Mouse (Mus musculus) heart, embryonic 15.5 days (tissue): ENCODE data around the gene Wnt8b. TPM values are rescaled to one million over a fixed set of nuclear protein-coding genes. Genes with fewer than 3 reads are reported as not detected.

Experiments used
- ATAC-seq: fragments of 200-750 bp; cut with Nextera tagmentation; replicated peaks from 2 replicates; pipeline ENCODE4 v1.8.0; 2017; ENCODE audit warnings: low read depth, moderate TSS enrichment; ENCODE audit not compliant: insufficient number of reproducible peaks, insufficient read depth, low FRiP score
- H3K27ac ChIP-seq: fragments of 300-500 bp; sonication (generic); 2 replicates; pipeline ENCODE4 v1.5.1; 2015; ENCODE audit warnings: mild to moderate bottlenecking, inconsistent platforms
- H3K27me3 ChIP-seq: fragments of 300-500 bp; sonication (generic); 2 replicates; pipeline ENCODE4 v1.6.1; 2015; ENCODE audit warnings: inconsistent platforms
- H3K36me3 ChIP-seq: fragments of 300-500 bp; sonication (generic); 2 replicates; pipeline ENCODE4 v1.6.1; 2015; ENCODE audit warnings: mild to moderate bottlenecking, inconsistent platforms
- H3K4me1 ChIP-seq: fragments of 300-500 bp; sonication (generic); replicated peaks from 2 replicates; pipeline ENCODE4 v1.6.1; 2015; ENCODE audit warnings: inconsistent platforms
- H3K4me2 ChIP-seq: fragments of 300-500 bp; sonication (generic); 2 replicates; pipeline ENCODE4 v1.6.1; 2015; ENCODE audit warnings: inconsistent platforms, mild to moderate bottlenecking, moderate library complexity
- H3K4me3 ChIP-seq: fragments of 300-500 bp; sonication (generic); 2 replicates; pipeline ENCODE4 v1.5.1; 2015; ENCODE audit warnings: mild to moderate bottlenecking, inconsistent platforms
- H3K9ac ChIP-seq: fragments of 300-500 bp; sonication (generic); 2 replicates; pipeline ENCODE4 v1.6.1; 2015; ENCODE audit warnings: mild to moderate bottlenecking, inconsistent platforms
- H3K9me3 ChIP-seq: fragments of 300-500 bp; sonication (generic); replicated peaks from 2 replicates; pipeline ENCODE4 v1.6.1; 2016; ENCODE audit warnings: inconsistent platforms
- WGBS: fragments of 180-500 bp; shearing (Covaris S2); methylation state at CpG from one replicate; pipeline ENCODE4 v1.1.7; 2015; ENCODE audit warnings: mixed read lengths; 5-methylcytosine and 5-hydroxymethylcytosine counted together
- polyA plus RNA-seq: library from polyadenylated mRNA; unstranded; fragments of >200 nt; fragmentation: Nextera tagmentation; extraction: Ambion mirVana; gene quantifications from 2 replicates; pipeline ENCODE4 v1.2.1, GENCODE M21; 2015

Wnt8b gene
- polyA plus RNA-seq, 1 experiment from 2014 or later = not detected

DNA sequence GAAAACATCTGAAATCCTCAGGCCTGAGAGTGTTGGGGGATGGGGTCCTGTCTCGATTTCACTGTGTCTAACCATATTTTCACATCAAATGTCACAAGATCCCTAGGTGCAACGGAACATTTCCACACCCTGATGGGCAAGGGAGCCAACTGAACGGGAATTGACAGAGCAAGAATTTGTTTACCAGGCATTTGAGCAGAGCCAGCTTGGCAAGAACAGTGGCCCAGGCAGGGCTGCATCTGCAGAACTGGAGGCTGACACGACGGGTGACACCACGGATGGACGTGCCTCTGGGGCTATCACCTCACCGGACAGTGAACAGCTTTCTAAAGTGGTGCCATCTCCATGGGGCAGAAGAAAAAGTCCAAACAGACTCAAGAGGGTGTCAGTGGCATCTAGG, 44.1 kb downstream of the Wnt8b start:
- 76% methylated on average over 8 of the region's 8 CpGs for WGBS
- Histone ChIP-seq H3K9me3 (0 out of 2 replicates have a peak, but pooled peaks cover 4% of the 10 kb centered on the region), H3K4me2 (no peak overlapping the region), H3K36me3 (no peaks in the 10 kb centered on the region), H3K27ac (no peak overlapping the region), H3K9ac (no peak overlapping the region), H3K4me1 (no peaks in the 10 kb centered on the region), H3K4me3 (no peak overlapping the region), H3K27me3 (0 out of 2 replicates have a peak, but pooled peaks cover 6% of the 10 kb centered on the region)
- ATAC-seq = no peak

DNA sequence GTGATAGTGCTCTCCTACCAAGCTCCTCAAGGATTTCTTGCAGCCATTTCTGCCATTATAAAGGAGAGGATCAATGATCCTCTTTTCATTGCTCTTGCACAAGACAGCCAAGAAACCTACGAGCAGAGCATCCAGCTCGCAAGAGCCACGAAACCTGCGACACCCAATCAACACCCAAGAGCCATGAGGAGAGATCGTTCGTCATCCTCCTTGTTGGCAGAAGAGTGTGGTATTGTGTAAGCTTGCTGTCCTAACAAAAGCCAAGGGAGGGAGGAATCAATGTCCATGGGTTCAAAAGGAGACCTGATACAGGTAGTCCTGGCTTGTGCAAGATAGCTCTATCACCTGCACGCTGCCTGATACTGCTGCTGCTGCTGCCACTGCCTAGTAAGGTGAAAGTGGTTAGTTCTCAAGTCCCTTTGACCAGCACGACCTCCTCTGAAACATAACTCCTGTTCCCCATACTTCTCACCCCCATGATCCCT, 49.5 kb downstream of the Wnt8b start:
- no peak for ATAC-seq
- H3K4me3 ChIP-seq = no peak overlapping the region
- H3K4me2 ChIP-seq = no peak overlapping the region
- 86% methylated on average over 8 of the region's 8 CpGs for WGBS
- H3K9me3 ChIP-seq = 0 out of 2 replicates have a peak, but pooled peaks cover 4% of the 10 kb centered on the region
- H3K27me3 ChIP-seq = peaks cover 4% of the 10 kb centered on the region; the same call in 1 of the 2 replicates
- peaks cover under 1% of the 10 kb centered on the region; the same call in 1 of the 2 replicates for H3K36me3 ChIP-seq
- H3K4me1 ChIP-seq = peaks cover 9% of the 10 kb centered on the region
- H3K27ac ChIP-seq = no peak overlapping the region
- H3K9ac ChIP-seq = no peak overlapping the region

DNA sequence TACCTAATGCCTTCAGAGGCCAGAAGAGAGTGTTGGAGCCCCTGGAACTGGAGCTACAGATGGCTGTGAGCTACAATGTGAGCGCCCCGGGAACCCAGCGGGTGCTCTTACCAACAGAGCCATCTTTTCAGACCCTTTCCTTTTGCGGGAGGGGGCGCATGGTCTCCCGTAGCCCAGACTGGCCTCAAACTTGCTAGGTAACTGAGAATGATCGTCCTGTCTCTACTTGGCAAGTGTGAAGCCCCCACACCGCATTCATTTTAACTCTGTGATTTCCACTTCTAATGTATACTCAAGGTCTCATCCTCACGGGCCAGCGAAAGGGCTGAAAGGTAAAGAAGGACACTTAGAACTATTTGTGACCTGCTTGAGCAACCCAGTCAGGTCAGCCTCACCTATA, 51.1 kb downstream of the Wnt8b start:
- H3K27me3 ChIP-seq = peaks cover 4% of the 10 kb centered on the region; the same call in 1 of the 2 replicates
- peaks cover 16% of the 10 kb centered on the region for H3K36me3 ChIP-seq
- H3K27ac ChIP-seq = no peak overlapping the region
- H3K4me2 ChIP-seq = peak overlapping the region; percentile 71; the same call in 1 of the 2 replicates
- ATAC-seq = no peak
- WGBS = 65% methylated on average over 10 of the region's 10 CpGs
- no peak overlapping the region for H3K4me3 ChIP-seq
- peaks cover 9% of the 10 kb centered on the region for H3K4me1 ChIP-seq
- H3K9me3 ChIP-seq = 0 out of 2 replicates have a peak, but pooled peaks cover 4% of the 10 kb centered on the region
- no peak overlapping the region for H3K9ac ChIP-seq

DNA sequence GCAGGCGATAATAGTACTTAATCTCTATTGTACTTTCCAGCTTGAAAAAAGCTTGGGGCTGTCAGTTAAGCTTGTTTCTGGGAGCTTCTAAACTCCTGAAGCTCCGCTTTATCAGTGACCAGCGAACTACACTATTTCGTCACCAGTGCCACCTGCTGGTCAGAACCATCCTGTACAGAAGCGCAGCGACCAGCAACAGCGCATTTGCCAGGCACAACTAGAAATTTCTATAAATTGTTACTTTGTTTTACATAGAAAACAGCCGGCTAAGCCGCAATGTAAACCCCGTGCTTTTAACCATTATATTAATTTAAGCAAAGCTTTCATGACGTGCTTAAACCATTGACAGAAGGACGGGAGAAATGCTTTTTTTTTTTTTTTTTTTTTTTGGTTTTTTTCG, 51.5 kb downstream of the Wnt8b start:
- 0 out of 2 replicates have a peak, but pooled peaks have one; percentile 47 for ATAC-seq
- peaks cover 20% of the 10 kb centered on the region for H3K36me3 ChIP-seq
- peak overlapping the region; percentile 71 for H3K4me2 ChIP-seq
- H3K4me1 ChIP-seq = peaks cover 9% of the 10 kb centered on the region
- peaks cover 4% of the 10 kb centered on the region; the same call in 1 of the 2 replicates for H3K27me3 ChIP-seq
- H3K4me3 ChIP-seq = peak overlapping the region; percentile 58
- WGBS = 3% methylated on average over 13 of the region's 13 CpGs
- H3K27ac ChIP-seq = no peak overlapping the region
- H3K9me3 ChIP-seq = 0 out of 2 replicates have a peak, but pooled peaks cover 4% of the 10 kb centered on the region
- H3K9ac ChIP-seq = 0 out of 2 replicates have a peak overlapping the region, but pooled peaks have one; percentile 65

DNA sequence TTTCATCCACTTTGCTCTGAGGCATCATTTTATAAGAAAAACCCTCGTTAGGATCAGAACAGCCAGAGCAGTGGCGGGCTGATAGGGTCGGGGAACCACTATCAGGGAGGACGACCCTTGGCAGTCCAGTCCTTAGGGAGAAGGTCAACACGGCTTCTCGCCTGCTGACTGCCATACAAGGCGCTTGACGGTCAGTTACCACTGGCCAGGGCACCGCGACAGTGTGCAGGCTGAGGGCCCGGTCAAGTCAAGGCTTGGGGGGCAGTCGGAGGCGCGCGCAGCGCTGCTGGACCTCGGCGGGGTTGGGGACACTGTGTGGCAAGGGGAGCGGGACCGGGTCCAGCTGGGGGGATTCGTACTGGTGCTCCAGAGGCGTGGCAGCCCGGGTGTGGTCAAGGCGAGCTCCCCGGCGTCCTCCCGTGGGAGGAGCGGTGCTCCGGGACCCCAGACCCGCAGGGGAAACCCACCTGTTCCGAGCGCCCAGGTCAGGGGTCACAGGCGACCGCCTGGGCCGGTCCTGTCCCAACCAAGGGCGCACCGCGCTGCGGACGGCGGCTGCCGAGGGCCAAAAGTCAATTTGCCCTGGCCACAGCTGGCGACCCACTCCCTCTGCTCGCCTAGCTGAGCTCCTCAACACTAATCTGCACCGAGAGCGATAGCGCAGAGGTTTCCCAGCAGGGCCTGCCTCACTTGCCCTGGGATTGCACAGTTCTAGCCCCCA, 52.2 kb downstream of the Wnt8b start, which contains the start of gene Sec31b:
Sec31b (minus strand) TSS at position 544 of the 721 bp plus-strand sequence.
- WGBS = 1% methylated on average over 47 of the region's 47 CpGs
- Histone ChIP-seq H3K27ac (peak within 1 kb of the TSS; percentile 8; the same call in 1 of the 2 replicates), H3K9me3 (no peaks in the 10 kb centered on the region), H3K4me3 (peak within 1 kb of the TSS; percentile 58), H3K27me3 (peaks cover 4% of the 10 kb centered on the region; the same call in 1 of the 2 replicates), H3K36me3 (peaks cover 28% of the 10 kb centered on the region), H3K4me1 (peaks cover 9% of the 10 kb centered on the region), H3K9ac (peak within 1 kb of the TSS; percentile 65), H3K4me2 (peak within 1 kb of the TSS; percentile 71)
- peak; percentile 75 for ATAC-seq

DNA sequence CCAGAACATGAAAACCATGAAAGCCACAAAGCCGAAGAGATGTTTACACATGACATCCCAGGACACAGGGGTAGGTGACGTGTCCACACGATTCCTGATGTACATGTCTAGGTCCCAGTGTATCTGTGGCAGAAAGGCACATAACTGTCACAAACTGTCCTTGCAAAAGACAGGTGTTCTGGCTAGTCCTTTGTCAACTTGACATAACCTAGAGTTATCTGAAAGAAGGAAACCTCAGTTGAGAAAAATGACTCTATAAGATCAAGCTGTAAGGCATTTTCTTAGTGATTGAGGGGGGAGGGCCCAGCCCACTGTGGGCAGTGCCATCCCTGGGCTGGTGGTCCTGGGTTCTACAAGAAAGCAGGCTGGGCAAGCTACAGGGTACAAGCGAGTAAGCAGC, 59.5 kb downstream of the Wnt8b start, which contains the start of gene Gm20538:
Gm20538 (minus strand) TSS at position 101 of the 400 bp plus-strand sequence.
- H3K36me3 ChIP-seq = peaks cover 59% of the 10 kb centered on the region
- 93% methylated on average over 4 of the region's 4 CpGs for WGBS

DNA sequence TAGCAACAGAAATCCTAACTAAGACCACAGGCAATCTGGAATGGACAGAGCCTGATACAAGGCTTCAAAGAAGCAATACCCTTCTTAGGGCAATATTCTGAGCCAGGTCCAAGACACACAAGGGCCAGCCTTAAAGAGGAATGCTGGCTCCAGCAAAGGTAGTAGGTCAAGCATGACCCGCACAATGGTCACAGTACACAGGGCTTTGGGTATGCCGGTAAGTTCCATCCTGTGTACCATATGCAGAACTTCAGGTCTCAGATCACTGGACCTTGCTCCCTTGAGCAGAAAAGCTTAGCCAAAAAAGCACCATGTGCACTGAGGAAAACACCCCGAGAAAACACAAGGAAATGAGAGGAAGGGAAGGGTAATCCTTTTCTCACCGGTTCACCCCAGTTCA, 60.0 kb downstream of the Wnt8b start:
- no peak overlapping the region for H3K27ac ChIP-seq
- 0 out of 2 replicates have a peak, but pooled peaks cover 4% of the 10 kb centered on the region for H3K27me3 ChIP-seq
- H3K36me3 ChIP-seq = peaks cover 54% of the 10 kb centered on the region
- WGBS = 89% methylated on average over 4 of the region's 4 CpGs
- no peak overlapping the region for H3K9ac ChIP-seq
- peaks cover 12% of the 10 kb centered on the region for H3K4me1 ChIP-seq
- H3K4me3 ChIP-seq = no peak overlapping the region
- H3K4me2 ChIP-seq = peak overlapping the region; percentile 81; the same call in 1 of the 2 replicates
- no peaks in the 10 kb centered on the region for H3K9me3 ChIP-seq
- no peak for ATAC-seq

More for the DNA sequence above, 59.5 kb downstream of the Wnt8b start, which contains the start of gene Gm20538:
- peak within 1 kb of the TSS; percentile 73; the same call in 1 of the 2 replicates for H3K4me3 ChIP-seq
- 0 out of 2 replicates have a peak, but pooled peaks cover under 1% of the 10 kb centered on the region for H3K27me3 ChIP-seq
- H3K9me3 ChIP-seq = no peaks in the 10 kb centered on the region
- no peak within 1 kb of the TSS for H3K27ac ChIP-seq
- H3K4me1 ChIP-seq = peaks cover 12% of the 10 kb centered on the region
- ATAC-seq = no peak
- peak within 1 kb of the TSS; percentile 81 for H3K4me2 ChIP-seq
- H3K9ac ChIP-seq = no peak within 1 kb of the TSS; the same call in 1 of the 2 replicates

DNA sequence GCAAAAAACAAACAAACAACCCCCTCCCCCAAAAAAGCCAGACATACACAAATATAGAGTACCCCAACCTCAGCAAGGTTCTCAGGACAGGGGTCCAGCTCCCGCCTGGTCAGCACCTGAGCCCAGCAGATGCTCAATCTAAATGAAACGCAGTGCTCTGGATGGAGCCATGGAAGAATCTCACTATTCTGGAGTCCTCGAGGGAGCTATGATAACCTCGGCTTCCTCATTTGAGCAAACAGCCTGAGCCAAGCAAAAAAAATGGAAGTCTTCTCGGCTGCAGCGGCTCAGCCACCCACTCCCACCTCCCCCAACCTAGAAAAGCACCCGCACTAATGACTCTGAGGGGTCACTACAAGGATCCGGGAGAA, 61.2 kb downstream of the Wnt8b start:
- Histone ChIP-seq H3K36me3 (peaks cover 42% of the 10 kb centered on the region), H3K27ac (peak overlapping the region; percentile 80), H3K4me2 (peak overlapping the region; percentile 81), H3K4me3 (peak overlapping the region; percentile 73), H3K9ac (peak overlapping the region; percentile 82), H3K4me1 (peaks cover 12% of the 10 kb centered on the region), H3K27me3 (0 out of 2 replicates have a peak, but pooled peaks cover 4% of the 10 kb centered on the region), H3K9me3 (no peaks in the 10 kb centered on the region)
- WGBS = 4% methylated on average over 8 of the region's 8 CpGs
- no peak for ATAC-seq

DNA sequence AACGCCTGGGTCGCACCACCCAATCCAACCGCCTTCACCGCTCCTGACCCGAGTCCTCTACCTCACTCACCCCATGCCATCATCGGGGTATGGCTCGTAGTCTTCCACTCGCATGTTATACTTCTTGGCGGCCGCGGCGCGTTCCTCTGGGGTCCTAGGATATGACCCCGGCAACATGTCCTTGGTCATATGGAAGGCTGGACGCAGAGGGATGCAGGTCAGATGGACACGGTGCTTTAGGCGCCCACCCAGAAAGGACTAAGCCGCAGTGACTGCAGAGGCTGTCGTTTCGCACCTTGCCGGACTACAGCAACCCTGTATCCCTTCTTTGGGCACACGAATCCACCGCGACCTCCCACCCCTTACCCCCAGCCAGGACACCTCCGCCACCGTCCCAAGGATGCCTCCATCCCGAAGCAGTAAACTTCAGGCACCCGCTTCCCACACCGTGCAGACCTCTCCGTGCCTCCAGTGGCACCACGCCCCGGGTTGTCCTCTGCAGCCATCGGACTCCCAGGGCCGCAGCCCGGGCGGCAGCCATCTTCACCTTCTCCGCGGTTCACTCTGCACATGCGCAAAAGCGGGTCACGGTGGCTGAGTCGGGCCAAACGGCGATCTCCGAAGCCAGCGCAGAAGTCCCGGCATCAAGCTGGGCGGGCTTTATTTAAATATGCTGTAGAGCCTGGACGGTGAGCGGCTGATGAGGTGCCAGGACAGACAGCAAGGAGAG, 61.8 kb downstream of the Wnt8b start, which contains the start of gene Ndufb8:
Ndufb8 (minus strand) TSS at position 580 of the 730 bp plus-strand sequence.
- H3K36me3 ChIP-seq = peaks cover 36% of the 10 kb centered on the region
- H3K4me1 ChIP-seq = peaks cover 12% of the 10 kb centered on the region
- H3K9ac ChIP-seq = peak within 1 kb of the TSS; percentile 82
- H3K4me3 ChIP-seq = peak within 1 kb of the TSS; percentile 73
- no peaks in the 10 kb centered on the region for H3K9me3 ChIP-seq
- under 1% methylated on average over 50 of the region's 50 CpGs for WGBS
- H3K4me2 ChIP-seq = peak within 1 kb of the TSS; percentile 81
- 0 out of 2 replicates have a peak, but pooled peaks cover 4% of the 10 kb centered on the region for H3K27me3 ChIP-seq
- H3K27ac ChIP-seq = peak within 1 kb of the TSS; percentile 80
- ATAC-seq = peak; percentile 86

DNA sequence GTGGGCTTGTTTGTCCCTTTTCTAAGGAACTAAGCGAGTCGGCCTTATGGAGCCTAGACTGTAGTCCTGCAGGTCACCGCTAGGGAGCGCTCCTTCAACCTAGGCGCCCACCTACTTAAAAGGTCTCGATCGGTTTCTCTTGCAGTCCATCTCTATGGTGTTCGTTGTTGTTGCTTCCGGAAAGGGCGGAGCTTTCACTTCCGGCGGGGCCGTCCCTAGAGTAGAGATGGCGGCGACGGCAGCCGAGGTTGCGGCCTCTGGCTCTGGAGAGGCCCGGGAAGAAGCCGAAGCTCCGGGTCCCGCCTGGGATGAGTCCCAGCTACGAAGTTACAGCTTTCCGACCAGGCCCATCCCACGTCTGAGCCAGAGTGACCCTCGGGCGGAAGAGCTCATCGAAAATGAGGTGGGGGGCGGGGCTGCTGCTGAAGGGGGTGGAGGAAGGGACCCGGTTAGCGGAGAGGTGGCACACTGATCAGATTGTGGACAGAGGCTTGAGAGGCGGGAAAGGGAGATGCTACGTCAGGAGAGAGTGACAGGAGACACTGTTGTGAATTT, 69.5 kb downstream of the Wnt8b start, which contains the start of gene Hif1an:
Hif1an (plus strand) TSS at position 199 of the 555 bp plus-strand sequence.
- peak within 1 kb of the TSS; percentile 77 for H3K27ac ChIP-seq
- 0 out of 2 replicates have a peak, but pooled peaks cover 3% of the 10 kb centered on the region for H3K27me3 ChIP-seq
- ATAC-seq = peak; percentile 93
- H3K4me3 ChIP-seq = peak within 1 kb of the TSS; percentile 79
- H3K9ac ChIP-seq = peak within 1 kb of the TSS; percentile 79
- no peaks in the 10 kb centered on the region for H3K9me3 ChIP-seq
- H3K4me1 ChIP-seq = peaks cover 19% of the 10 kb centered on the region
- under 1% methylated on average over 33 of the region's 33 CpGs for WGBS
- peaks cover 30% of the 10 kb centered on the region for H3K36me3 ChIP-seq
- H3K4me2 ChIP-seq = peak within 1 kb of the TSS; percentile 66
